Mouse (Mus musculus): ENCODE measurements around the gene S1pr5. TPM values are rescaled to one million over a fixed set of nuclear protein-coding genes. Genes with fewer than 3 reads are reported as not detected.
"Not testable (repeated sequence)": the region's sequence is repeated elsewhere in the genome, so short reads cannot be mapped to it uniquely, and the experiment has no call there.

S1pr5 gene
- polyA plus RNA-seq, 3 experiments from 2014 or later, result 0.17 TPM; not detected in 2

- no peak for ATAC-seq
Observed at GRCm38 (mm10) chr9:21236991-21237367, 11.3 kb downstream of the S1pr5 start.

- ATAC-seq, result peak; percentile 68
Observed at GRCm38 (mm10) chr9:21235341-21235740, 12.9 kb downstream of the S1pr5 start.

- ATAC-seq, result no peak
Observed at GRCm38 (mm10) chr9:21233805-21234204, 14.4 kb downstream of the S1pr5 start.

GRCm38 (mm10) chr9:21233366-21233765, 14.9 kb downstream of the S1pr5 start:
- ATAC-seq, result no peak

- ATAC-seq, result no peak
Observed at GRCm38 (mm10) chr9:21232867-21233266, 15.4 kb downstream of the S1pr5 start.

GRCm38 (mm10) chr9:21231551-21231950, 16.7 kb downstream of the S1pr5 start:
- no peak for ATAC-seq

GRCm38 (mm10) chr9:21227342-21227741, 20.9 kb downstream of the S1pr5 start:
- no peak for ATAC-seq

- no peak for ATAC-seq
Observed at GRCm38 (mm10) chr9:21225415-21225758, 22.9 kb downstream of the S1pr5 start.

GRCm38 (mm10) chr9:21224576-21225414, 23.4 kb downstream of the S1pr5 start:
- ATAC-seq, result peak; percentile 30

GRCm38 (mm10) chr9:21223906-21224305, 24.3 kb downstream of the S1pr5 start:
- ATAC-seq, result no peak

GRCm38 (mm10) chr9:21223490-21223889, 24.8 kb downstream of the S1pr5 start:
- ATAC-seq, result not testable (repeated sequence)

GRCm38 (mm10) chr9:21221383-21221929, 26.8 kb downstream of the S1pr5 start:
- ATAC-seq, result peak; percentile 69

- ATAC-seq, result peak; percentile 94
Observed at GRCm38 (mm10) chr9:21220490-21221382, 27.5 kb downstream of the S1pr5 start.

- no peak for ATAC-seq
Observed at GRCm38 (mm10) chr9:21219820-21220219, 28.4 kb downstream of the S1pr5 start.

GRCm38 (mm10) chr9:21216050-21216841, 32.0 kb downstream of the S1pr5 start:
- no peak for ATAC-seq

- no peak for ATAC-seq
Observed at GRCm38 (mm10) chr9:21213617-21214190, 34.5 kb downstream of the S1pr5 start.

- no peak for ATAC-seq
Observed at GRCm38 (mm10) chr9:21211624-21212023, 36.6 kb downstream of the S1pr5 start.

- no peak for ATAC-seq
Observed at GRCm38 (mm10) chr9:21210821-21211220, 37.4 kb downstream of the S1pr5 start.

- ATAC-seq, result no peak
Observed at GRCm38 (mm10) chr9:21208626-21209025, 39.6 kb downstream of the S1pr5 start.

GRCm38 (mm10) chr9:21206848-21207247, 41.4 kb downstream of the S1pr5 start:
- no peak for ATAC-seq

- ATAC-seq, result no peak
Observed at GRCm38 (mm10) chr9:21204528-21205272, 43.5 kb downstream of the S1pr5 start.

Measured in inflammation-experienced regulatory T-cells, adult 6 months (primary cell).